Mouse (Mus musculus): ENCODE data around the gene Trim75. TPM values are rescaled to one million over a fixed set of nuclear protein-coding genes. Genes with fewer than 3 reads are reported as not detected.

Trim75 gene
- polyA plus RNA-seq (2015; fragmentation: Nextera tagmentation; extraction: Ambion mirVana): 0.09 TPM in 1 of 2 replicates, not detected in the other

GRCm38 (mm10) chr8:64987731-64988130, at the start of gene Trim75:
Trim75 (minus strand) TSS chr8:64987831.
- H3K9ac ChIP-seq (ENCODE audit: low read depth, low read length): no peak within 1 kb of the TSS
- H3K4me3 ChIP-seq (ENCODE audit: low read depth, low read length): no peak within 1 kb of the TSS
- 94% methylated on average over 4 of the region's 4 CpGs for WGBS
- H3K27ac ChIP-seq (ENCODE audit: low read length): no peak within 1 kb of the TSS
- no peaks in the 10 kb centered on the region; the same call in 1 of the 2 replicates for H3K9me3 ChIP-seq (replicated peaks; ENCODE audit: control insufficient read depth, low read length, poor library complexity, severe bottlenecking)
- H3K4me1 ChIP-seq (ENCODE audit: control insufficient read depth, insufficient read depth, low read length): no peaks in the 10 kb centered on the region
- ATAC-seq: no peak
- H3K27me3 ChIP-seq (ENCODE audit: control insufficient read depth, insufficient read depth, low read depth, low read length): no peaks in the 10 kb centered on the region
- no peak within 1 kb of the TSS for H3K4me2 ChIP-seq (ENCODE audit: low read length)
- no peaks in the 10 kb centered on the region for H3K36me3 ChIP-seq (ENCODE audit: control insufficient read depth, insufficient read depth, low read length)

- Histone ChIP-seq H3K9me3 (replicated peaks; ENCODE audit: control insufficient read depth, low read length, poor library complexity, severe bottlenecking) (no peaks in the 10 kb centered on the region), H3K4me3 (ENCODE audit: low read depth, low read length) (peak within 1 kb of the TSS; percentile 40), H3K4me2 (ENCODE audit: low read length) (peak within 1 kb of the TSS; percentile 58), H3K36me3 (ENCODE audit: control insufficient read depth, insufficient read depth, low read length) (no peaks in the 10 kb centered on the region), H3K9ac (ENCODE audit: low read depth, low read length) (peak within 1 kb of the TSS; percentile 17; the same call in 1 of the 2 replicates), H3K27ac (ENCODE audit: low read length) (no peak within 1 kb of the TSS), H3K27me3 (ENCODE audit: control insufficient read depth, insufficient read depth, low read depth, low read length) (no peaks in the 10 kb centered on the region), H3K4me1 (ENCODE audit: control insufficient read depth, insufficient read depth, low read length) (peaks cover 8% of the 10 kb centered on the region)
- peak; percentile 76 for ATAC-seq
- 1% methylated on average over 8 of the region's 8 CpGs for WGBS
Measured at GRCm38 (mm10) chr8:65037117-65037533, 49.5 kb upstream of the Trim75 start, which contains the start of gene Apela. Apela (minus strand) TSS chr8:65037336.

GRCm38 (mm10) chr8:65034136-65034535, 46.5 kb upstream of the Trim75 start:
- no peak for ATAC-seq
- no peak overlapping the region for H3K9ac ChIP-seq (ENCODE audit: low read depth, low read length)
- WGBS: 41% methylated on average over 2 of the region's 2 CpGs
- no peaks in the 10 kb centered on the region for H3K36me3 ChIP-seq (ENCODE audit: control insufficient read depth, insufficient read depth, low read length)
- no peaks in the 10 kb centered on the region for H3K27me3 ChIP-seq (ENCODE audit: control insufficient read depth, insufficient read depth, low read depth, low read length)
- H3K4me1 ChIP-seq (ENCODE audit: control insufficient read depth, insufficient read depth, low read length): peaks cover 8% of the 10 kb centered on the region
- H3K27ac ChIP-seq (ENCODE audit: low read length): no peak overlapping the region
- no peak overlapping the region for H3K4me3 ChIP-seq (ENCODE audit: low read depth, low read length)
- H3K9me3 ChIP-seq (replicated peaks; ENCODE audit: control insufficient read depth, low read length, poor library complexity, severe bottlenecking): no peaks in the 10 kb centered on the region
- no peak overlapping the region for H3K4me2 ChIP-seq (ENCODE audit: low read length)

GRCm38 (mm10) chr8:65033056-65033455, 45.4 kb upstream of the Trim75 start:
- Histone ChIP-seq H3K27me3 (ENCODE audit: control insufficient read depth, insufficient read depth, low read depth, low read length) (no peaks in the 10 kb centered on the region), H3K27ac (ENCODE audit: low read length) (no peak overlapping the region), H3K4me1 (ENCODE audit: control insufficient read depth, insufficient read depth, low read length) (peaks cover 8% of the 10 kb centered on the region), H3K9ac (ENCODE audit: low read depth, low read length) (no peak overlapping the region), H3K9me3 (replicated peaks; ENCODE audit: control insufficient read depth, low read length, poor library complexity, severe bottlenecking) (no peaks in the 10 kb centered on the region), H3K4me2 (ENCODE audit: low read length) (no peak overlapping the region), H3K36me3 (ENCODE audit: control insufficient read depth, insufficient read depth, low read length) (no peaks in the 10 kb centered on the region), H3K4me3 (ENCODE audit: low read depth, low read length) (no peak overlapping the region)
- ATAC-seq: no peak
- WGBS: 84% methylated on average over 13 of the region's 13 CpGs

GRCm38 (mm10) chr8:65032107-65032506, 44.5 kb upstream of the Trim75 start:
- Histone ChIP-seq H3K9me3 (replicated peaks; ENCODE audit: control insufficient read depth, low read length, poor library complexity, severe bottlenecking) (no peaks in the 10 kb centered on the region), H3K4me2 (ENCODE audit: low read length) (no peak overlapping the region), H3K4me1 (ENCODE audit: control insufficient read depth, insufficient read depth, low read length) (peaks cover 8% of the 10 kb centered on the region), H3K4me3 (ENCODE audit: low read depth, low read length) (no peak overlapping the region), H3K27ac (ENCODE audit: low read length) (no peak overlapping the region), H3K36me3 (ENCODE audit: control insufficient read depth, insufficient read depth, low read length) (no peaks in the 10 kb centered on the region), H3K9ac (ENCODE audit: low read depth, low read length) (no peak overlapping the region), H3K27me3 (ENCODE audit: control insufficient read depth, insufficient read depth, low read depth, low read length) (no peaks in the 10 kb centered on the region)
- 100% methylated on average over 1 of the region's 1 CpGs for WGBS
- ATAC-seq: no peak

GRCm38 (mm10) chr8:65030735-65031485, 43.3 kb upstream of the Trim75 start:
- Histone ChIP-seq H3K4me2 (ENCODE audit: low read length) (no peak overlapping the region), H3K9ac (ENCODE audit: low read depth, low read length) (no peak overlapping the region), H3K4me1 (ENCODE audit: control insufficient read depth, insufficient read depth, low read length) (peaks cover 5% of the 10 kb centered on the region; the same call in 1 of the 2 replicates), H3K27ac (ENCODE audit: low read length) (no peak overlapping the region), H3K4me3 (ENCODE audit: low read depth, low read length) (no peak overlapping the region), H3K27me3 (ENCODE audit: control insufficient read depth, insufficient read depth, low read depth, low read length) (no peaks in the 10 kb centered on the region), H3K9me3 (replicated peaks; ENCODE audit: control insufficient read depth, low read length, poor library complexity, severe bottlenecking) (no peaks in the 10 kb centered on the region), H3K36me3 (ENCODE audit: control insufficient read depth, insufficient read depth, low read length) (no peaks in the 10 kb centered on the region)
- no peak for ATAC-seq
- WGBS: 82% methylated on average over 4 of the region's 4 CpGs

DNA sequence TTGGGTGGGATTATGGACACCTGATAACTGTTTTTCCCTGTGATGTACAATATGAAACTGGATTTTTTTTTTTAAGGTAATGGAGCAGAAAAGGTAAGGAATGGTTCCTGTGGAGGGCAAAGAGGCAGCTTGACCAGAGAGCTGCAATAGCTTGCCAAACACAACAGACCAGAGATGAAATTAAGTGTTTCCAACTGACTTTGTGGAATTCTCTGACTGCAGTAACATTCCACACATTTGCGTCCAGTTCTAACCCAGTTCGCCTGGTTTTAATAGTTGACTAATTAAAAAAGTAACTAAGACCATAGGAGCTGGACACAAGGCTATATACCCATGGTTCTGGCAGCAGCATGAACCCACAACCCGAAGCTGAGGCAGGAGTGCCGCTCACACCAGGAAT, 42.1 kb upstream of the Trim75 start:
- H3K9ac ChIP-seq (ENCODE audit: low read depth, low read length): no peak overlapping the region
- H3K4me1 ChIP-seq (ENCODE audit: control insufficient read depth, insufficient read depth, low read length): no peaks in the 10 kb centered on the region
- H3K9me3 ChIP-seq (replicated peaks; ENCODE audit: control insufficient read depth, low read length, poor library complexity, severe bottlenecking): no peaks in the 10 kb centered on the region
- H3K4me3 ChIP-seq (ENCODE audit: low read depth, low read length): no peak overlapping the region
- no peak overlapping the region for H3K4me2 ChIP-seq (ENCODE audit: low read length)
- no peaks in the 10 kb centered on the region for H3K36me3 ChIP-seq (ENCODE audit: control insufficient read depth, insufficient read depth, low read length)
- no peak overlapping the region for H3K27ac ChIP-seq (ENCODE audit: low read length)
- WGBS: 92% methylated on average over 4 of the region's 4 CpGs
- ATAC-seq: no peak
- H3K27me3 ChIP-seq (ENCODE audit: control insufficient read depth, insufficient read depth, low read depth, low read length): no peaks in the 10 kb centered on the region

DNA sequence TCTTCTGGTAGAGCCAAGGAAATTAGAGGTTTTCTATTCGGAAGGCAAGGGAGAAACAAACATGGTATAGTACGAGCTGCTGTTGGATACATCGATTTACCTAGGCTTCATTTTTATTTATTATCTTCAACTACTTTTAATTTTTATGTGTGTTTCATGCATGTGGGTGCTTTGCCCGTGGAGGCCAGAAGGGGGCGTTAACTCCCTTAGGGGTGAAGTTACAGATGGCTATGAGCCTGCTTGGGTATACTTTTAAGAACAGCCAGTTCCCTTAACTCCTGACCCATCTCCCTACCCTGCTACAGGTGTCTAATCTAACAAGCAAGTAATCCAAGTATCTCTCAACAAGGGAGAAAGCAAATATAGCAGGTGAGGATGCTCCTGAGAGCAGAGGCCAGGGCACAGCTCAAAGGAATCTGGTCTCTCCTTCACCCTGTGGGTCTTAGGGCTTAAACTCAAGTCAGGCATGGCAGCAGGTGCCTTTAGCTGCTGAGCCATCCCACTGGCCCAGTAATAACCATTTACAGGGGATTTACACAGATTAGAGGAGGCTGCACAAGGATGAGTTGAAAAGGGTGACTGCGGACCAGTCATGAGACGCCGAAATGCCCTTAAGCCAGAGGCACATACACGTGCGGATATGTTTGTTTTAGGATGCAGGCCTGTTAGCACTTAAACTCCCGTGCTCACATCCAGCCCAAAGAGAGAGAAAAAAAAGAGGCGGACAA, 41.5 kb upstream of the Trim75 start:
- no peak for ATAC-seq
- H3K9ac ChIP-seq (ENCODE audit: low read depth, low read length): no peak overlapping the region
- H3K4me3 ChIP-seq (ENCODE audit: low read depth, low read length): no peak overlapping the region
- WGBS: 66% methylated on average over 12 of the region's 12 CpGs
- H3K4me2 ChIP-seq (ENCODE audit: low read length): no peak overlapping the region
- no peaks in the 10 kb centered on the region for H3K9me3 ChIP-seq (replicated peaks; ENCODE audit: control insufficient read depth, low read length, poor library complexity, severe bottlenecking)
- no peaks in the 10 kb centered on the region for H3K27me3 ChIP-seq (ENCODE audit: control insufficient read depth, insufficient read depth, low read depth, low read length)
- no peak overlapping the region for H3K27ac ChIP-seq (ENCODE audit: low read length)
- H3K4me1 ChIP-seq (ENCODE audit: control insufficient read depth, insufficient read depth, low read length): no peaks in the 10 kb centered on the region
- no peaks in the 10 kb centered on the region for H3K36me3 ChIP-seq (ENCODE audit: control insufficient read depth, insufficient read depth, low read length)

DNA sequence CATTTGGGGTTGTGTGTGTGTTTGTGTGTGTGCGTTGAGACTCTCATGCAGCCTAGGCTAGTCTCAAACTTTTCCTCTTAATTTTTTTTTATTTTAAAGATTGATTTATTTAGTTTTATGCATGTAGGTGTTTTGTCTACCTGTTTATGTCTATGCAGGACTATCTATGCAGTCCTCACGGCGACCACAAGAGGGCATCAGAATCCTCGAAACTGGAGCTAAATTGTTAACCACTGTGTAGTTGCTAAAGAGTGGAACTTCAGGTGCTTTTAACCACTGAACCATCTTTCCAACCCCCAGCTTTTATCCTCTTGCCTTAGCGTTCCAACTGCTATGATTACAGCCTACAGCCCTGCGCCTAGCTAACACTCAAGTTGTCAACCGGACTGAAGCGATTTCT, 34.9 kb upstream of the Trim75 start:
- Histone ChIP-seq H3K9ac (ENCODE audit: low read depth, low read length) (no peak overlapping the region), H3K4me1 (ENCODE audit: control insufficient read depth, insufficient read depth, low read length) (no peaks in the 10 kb centered on the region), H3K4me2 (ENCODE audit: low read length) (no peak overlapping the region), H3K9me3 (replicated peaks; ENCODE audit: control insufficient read depth, low read length, poor library complexity, severe bottlenecking) (no peaks in the 10 kb centered on the region), H3K36me3 (ENCODE audit: control insufficient read depth, insufficient read depth, low read length) (no peaks in the 10 kb centered on the region), H3K27ac (ENCODE audit: low read length) (no peak overlapping the region), H3K27me3 (ENCODE audit: control insufficient read depth, insufficient read depth, low read depth, low read length) (no peaks in the 10 kb centered on the region), H3K4me3 (ENCODE audit: low read depth, low read length) (no peak overlapping the region)
- 50% methylated on average over 8 of the region's 8 CpGs for WGBS
- ATAC-seq: peak; percentile 36

Data from midbrain, embryonic 16.5 days (tissue).